Mouse (Mus musculus) cerebellum, adult 2 months (tissue): Measurements from ENCODE around the gene Rcn2.

Experiments used
- CTCF ChIP-seq: fragments of 200-500 bp; IDR thresholded peaks from 2 replicates; pipeline ENCODE4 v1.5.1; 2011; ENCODE audit warnings: low read depth, mild to moderate bottlenecking, control low read depth, low read length, moderate library complexity, borderline replicate concordance; ENCODE audit not compliant: insufficient read depth
- POLR2A ChIP-seq: fragments of 200-500 bp; IDR thresholded peaks from 2 replicates; pipeline ENCODE4 v1.6.1; 2011; ENCODE audit warnings: low read length, control low read depth, borderline replicate concordance; ENCODE audit not compliant: insufficient read depth

DNA sequence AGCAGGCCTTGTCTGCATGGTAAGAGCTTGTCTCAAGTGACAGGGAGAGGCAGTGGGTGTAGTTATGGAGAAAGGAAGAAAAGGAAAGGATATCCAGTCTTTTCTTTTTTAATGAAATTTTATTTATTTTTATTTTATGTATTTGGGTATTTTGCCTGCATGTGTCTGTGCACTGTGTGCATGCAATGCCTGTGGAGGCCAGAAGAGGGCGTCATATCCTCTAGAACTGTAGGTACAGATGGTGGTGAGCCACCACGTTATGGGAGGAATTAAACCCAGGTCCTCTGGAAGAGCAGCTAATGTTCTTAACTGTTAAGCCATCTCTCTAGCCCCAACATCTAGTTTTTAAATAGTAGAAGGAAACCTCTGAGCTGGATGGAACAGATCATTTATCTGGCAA, 50.5 kb downstream of the Rcn2 start:
- TF ChIP-seq CTCF: no peak
- no peak for TF ChIP-seq POLR2A
